ENCODE assay signal across 22 mouse cellular contexts in genomic region chr19:44513921-44514482, GRCm38 (mm10). TPM values are rescaled to one million over a fixed set of nuclear protein-coding genes. Genes with fewer than 3 reads are reported as not detected.
A peak's percentile ranks its signal among the peaks of the same experiment; 100 is the strongest.
DNase-seq lines count a peak whose midpoint lies in the region; ATAC-seq and TF ChIP-seq lines count a peak whose summit lies in the region.
"Had no signal": no experiment of that assay in that cellular context is flagged by ENCODE, and none has a peak within 500 bp of the region (broad histone marks: within the 10 kb centered on the region; RNA-seq: fewer than 3 reads in every experiment).

No protein-coding gene starts in this region.

- WGBS in kidney, postnatal 0 days: 27% methylated on average over 7 of the region's 7 CpGs
- WGBS in kidney, adult 2 months: 38% methylated on average over 7 of the region's 7 CpGs

- peak; percentile 26 for DNase-seq in embryo, embryonic 10.5 days (ENCODE audit: low spot score)
- DNase-seq in embryo, embryonic 9.5 days (ENCODE audit: extremely low spot score): no peak
- DNase-seq in kidney, postnatal 0 days (ENCODE audit: low spot score): no peak
- DNase-seq in kidney, adult 2 months: no peak
- DNase-seq in thymus, postnatal 25 days: peak; percentile 27
- no peak for DNase-seq in thymus, postnatal 10 days (ENCODE audit: low spot score in 2 of 2)
- no peak for DNase-seq in right cerebral cortex, postnatal 10 days (ENCODE audit: low spot score in 2 of 2)
- no peak for DNase-seq in right cerebral cortex, postnatal 25 days
- DNase-seq: adrenal gland, postnatal 10 days; cerebellum, adult 2 months; gastrocnemius, postnatal 14 days; heart, postnatal 36 days; kidney, adult 11 months; lung, postnatal 14 days; right cerebral cortex, adult 18-20 months had no signal

- H3K4me1 ChIP-seq in kidney, postnatal 0 days (replicated peaks; ENCODE audit: insufficient read depth, low read length): peaks cover 47% of the 10 kb centered on the region
- H3K4me1 ChIP-seq in kidney, adult 2 months (ENCODE audit: control insufficient read depth, insufficient read depth, low read length): no peaks in the 10 kb centered on the region; the same call in 1 of the 2 replicates

- H3K9ac ChIP-seq in kidney, postnatal 0 days (ENCODE audit: low read depth, low read length): no peak overlapping the region
- H3K9ac ChIP-seq: limb, embryonic 12.5 days; liver, embryonic 15.5 days had no signal

- H3K36me3 ChIP-seq in kidney, postnatal 0 days (ENCODE audit: insufficient read depth, low read length): no peaks in the 10 kb centered on the region
- H3K36me3 ChIP-seq in kidney, adult 2 months (ENCODE audit: control insufficient read depth, insufficient read depth, low read length): no peaks in the 10 kb centered on the region
- H3K36me3 ChIP-seq: limb, embryonic 12.5 days; liver, embryonic 15.5 days had no signal

- no peak overlapping the region for H3K4me2 ChIP-seq in kidney, postnatal 0 days (ENCODE audit: low read length)
- H3K4me2 ChIP-seq: heart, embryonic 11.5 days; limb, embryonic 12.5 days; liver, embryonic 15.5 days had no signal

- peak overlapping the region; percentile 63 for H3K27ac ChIP-seq in kidney, postnatal 0 days
- no peak overlapping the region for H3K27ac ChIP-seq in kidney, adult 2 months (ENCODE audit: insufficient read depth, low read depth, low read length)
- H3K27ac ChIP-seq: layer of hippocampus, adult 2 months; limb, embryonic 12.5 days; liver, embryonic 15.5 days had no signal

- H3K4me3 ChIP-seq in kidney, postnatal 0 days (replicated peaks; ENCODE audit: low read depth, low read length): no peak overlapping the region
- H3K4me3 ChIP-seq in kidney, adult 2 months (ENCODE audit: insufficient read depth, low read depth, low read length): no peak overlapping the region
- H3K4me3 ChIP-seq: layer of hippocampus, adult 2 months; limb, embryonic 12.5 days; liver, embryonic 15.5 days had no signal

- no peaks in the 10 kb centered on the region for H3K9me3 ChIP-seq in kidney, postnatal 0 days (replicated peaks; ENCODE audit: low read length)
- H3K9me3 ChIP-seq: limb, embryonic 12.5 days; liver, embryonic 15.5 days had no signal

- no peak for ATAC-seq in kidney, postnatal 0 days (replicated peaks; ENCODE audit: low FRiP score, low read depth)

- TF ChIP-seq CTCF in kidney, postnatal 0 days (IDR thresholded peaks at IDR 0.05; ENCODE audit: low read depth): no peak
- no peak for TF ChIP-seq CTCF in kidney, adult 2 months (conservative IDR thresholded peaks at IDR 0.05; ENCODE audit: insufficient read depth, insufficient read length, low read depth, low read length)

- H3K27me3 ChIP-seq in kidney, postnatal 0 days (ENCODE audit: insufficient read depth, low read length): peaks cover 8% of the 10 kb centered on the region; the same call in 1 of the 2 replicates
- H3K27me3 ChIP-seq in kidney, adult 2 months (replicated peaks; ENCODE audit: control insufficient read depth, insufficient read depth, low read length): no peaks in the 10 kb centered on the region
- H3K27me3 ChIP-seq: CH12.LX had no signal

- no peak for TF ChIP-seq POLR2A in kidney, adult 2 months (IDR thresholded peaks at IDR 0.05; ENCODE audit: low read depth, low read length)

RNA-seq across cellular contexts. Expression of gene Wnt8b, which starts 20.7 kb away (rescaled TPM):
- polyA plus RNA-seq in kidney, postnatal 0 days (2015; fragmentation: Nextera tagmentation; extraction: Ambion mirVana): 0.88 and 1.8 TPM in 2 replicates
- 0.11 and 0.14 TPM in 2 replicates for polyA plus RNA-seq in kidney, adult 2 months (2012; rRNA removed)
- polyA plus RNA-seq: frontal cortex, adult 2 months; heart, embryonic 11.5 days; limb, embryonic 12.5 days; liver, embryonic 15.5 days; spleen, adult 2 months had no signal

RNA-seq across cellular contexts. Expression of gene Sec31b, which starts 31.7 kb away (rescaled TPM):
- polyA plus RNA-seq in kidney, postnatal 0 days (2015; fragmentation: Nextera tagmentation; extraction: Ambion mirVana): 1.0 and 1.2 TPM in 2 replicates
- polyA plus RNA-seq in kidney, adult 2 months (2012; rRNA removed): 5.3 and 6.8 TPM in 2 replicates

RNA-seq across cellular contexts. Expression of gene Gm20538, which starts 38.6 kb away (rescaled TPM):
- 1.2 TPM in 1 of 2 replicates, not detected in the other for polyA plus RNA-seq in kidney, postnatal 0 days (2015; fragmentation: Nextera tagmentation; extraction: Ambion mirVana)
- polyA plus RNA-seq in kidney, adult 2 months (2012; rRNA removed): not detected in 2 replicates
- polyA plus RNA-seq: cerebellum, adult 2 months; frontal cortex, adult 2 months; heart, embryonic 11.5 days; limb, embryonic 12.5 days; liver, embryonic 15.5 days; spleen, adult 2 months had no signal

RNA-seq across cellular contexts. Expression of gene Ndufb8, which starts 41.2 kb away (rescaled TPM):
- polyA plus RNA-seq in kidney, postnatal 0 days (2015; fragmentation: Nextera tagmentation; extraction: Ambion mirVana): 963 and 1,015 TPM in 2 replicates
- polyA plus RNA-seq in kidney, adult 2 months (2012; rRNA removed): 1,573 and 1,885 TPM in 2 replicates

RNA-seq across cellular contexts. Expression of gene Hif1an, which starts 48.6 kb away (rescaled TPM):
- 16.4 and 18.0 TPM in 2 replicates for polyA plus RNA-seq in kidney, postnatal 0 days (2015; fragmentation: Nextera tagmentation; extraction: Ambion mirVana)
- polyA plus RNA-seq in kidney, adult 2 months (2012; rRNA removed): 16.4 and 17.0 TPM in 2 replicates

Comparison
In these comparisons a context has a peak if more than half of its experiments do, and no peak if none do; other contexts are left out.
1. DNase-seq: peak in embryo, embryonic 10.5 days (single experiment) and thymus, postnatal 25 days (single experiment); none in embryo, embryonic 9.5 days (single experiment), kidney, postnatal 0 days (single experiment), kidney, adult 2 months (single experiment), thymus, postnatal 10 days (0 of 2), right cerebral cortex, postnatal 10 days (0 of 2) and right cerebral cortex, postnatal 25 days (single experiment).